Mouse (Mus musculus) brain, adult 2 months (tissue): ENCODE data around the gene Igfbp7.
A peak's percentile ranks its signal among the peaks of the same experiment; 100 is the strongest.

Experiments
- DNase-seq: peaks from one replicate; pipeline ENCODE4 v3.0.0; 2011; ENCODE audit warnings: low read depth, low spot score

Igfbp7 gene

DNA sequence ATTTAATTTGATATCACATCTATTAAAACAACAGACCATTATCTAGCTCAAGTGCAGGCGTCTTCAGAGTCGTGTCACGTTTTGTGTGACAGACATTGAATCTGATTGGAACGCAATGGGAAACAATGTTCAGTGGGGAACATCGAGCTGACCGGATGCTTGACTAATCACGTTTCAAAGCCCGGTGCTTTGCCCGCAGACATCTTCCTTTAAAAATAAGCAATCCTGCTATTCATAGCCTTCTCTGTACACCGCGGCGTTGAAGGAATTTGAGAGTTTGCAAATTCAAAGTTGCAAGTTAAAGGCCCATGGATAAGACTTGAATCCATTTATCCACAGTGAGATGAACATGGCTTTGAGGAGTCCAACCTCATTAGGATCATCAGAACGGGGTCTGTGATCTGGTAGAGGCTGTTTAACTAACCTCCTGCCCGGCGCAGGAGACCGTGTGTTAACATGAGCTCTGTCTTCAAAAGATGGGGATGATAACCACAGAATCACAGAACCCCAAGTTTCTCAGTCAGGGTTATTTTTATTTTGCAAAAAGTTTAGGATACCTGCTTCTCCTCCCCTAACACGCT is 27.4 kb downstream of the Igfbp7 start:
- DNase-seq = no peak

DNA sequence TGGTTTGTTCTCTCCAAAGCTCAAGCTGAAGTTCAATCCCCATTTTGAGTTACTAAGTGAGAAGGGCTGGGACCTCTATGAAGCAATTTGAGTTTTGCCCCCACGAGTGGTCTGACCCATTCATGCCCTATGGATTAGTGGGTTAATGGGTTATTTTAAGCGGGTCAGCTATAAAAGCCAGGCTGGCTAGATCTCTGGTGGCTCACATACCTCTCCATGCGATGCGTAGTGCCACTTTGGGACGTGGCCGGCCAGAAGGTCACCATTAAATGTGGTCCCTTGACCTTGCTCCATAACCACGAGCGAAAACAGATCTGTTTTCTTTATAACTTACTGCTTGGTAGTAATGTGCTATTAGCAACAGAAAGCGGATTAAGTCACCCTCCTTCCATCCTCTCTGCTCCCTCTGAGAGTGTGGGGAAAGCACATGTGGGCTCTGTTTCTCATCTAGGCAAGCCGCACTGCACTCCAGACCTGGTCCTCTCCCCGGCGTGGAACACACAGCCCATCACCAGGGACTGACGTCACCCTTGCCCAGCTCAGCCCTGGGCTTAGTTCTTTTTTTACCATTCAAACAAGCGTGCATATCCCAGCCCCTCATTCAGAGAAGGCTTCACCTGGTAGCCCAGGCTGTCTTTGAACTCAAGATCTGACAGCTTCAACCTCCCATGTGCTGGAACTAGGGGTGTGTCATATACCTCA is 28.3 kb downstream of the Igfbp7 start:
- DNase-seq = no peak

DNA sequence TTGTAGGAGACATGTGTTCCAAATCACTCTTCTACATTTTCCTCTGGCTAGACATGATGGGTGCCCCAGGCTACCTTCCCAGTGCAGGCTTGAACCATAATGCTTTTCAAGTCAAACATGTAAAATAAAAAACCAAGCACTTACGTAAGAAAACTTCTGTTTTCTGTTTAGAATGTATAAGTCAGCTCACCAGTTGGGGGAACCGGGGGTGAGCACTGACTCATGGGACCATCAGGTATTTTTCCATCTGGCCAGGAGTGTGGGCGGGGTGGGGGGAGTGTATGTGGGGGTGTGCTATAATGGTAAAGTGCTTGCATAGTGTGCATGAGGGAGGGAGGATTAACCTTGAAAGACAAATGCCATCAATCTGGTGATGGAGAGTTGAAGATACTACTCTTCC is 29.8 kb downstream of the Igfbp7 start:
- peak; percentile 50 for DNase-seq

DNA sequence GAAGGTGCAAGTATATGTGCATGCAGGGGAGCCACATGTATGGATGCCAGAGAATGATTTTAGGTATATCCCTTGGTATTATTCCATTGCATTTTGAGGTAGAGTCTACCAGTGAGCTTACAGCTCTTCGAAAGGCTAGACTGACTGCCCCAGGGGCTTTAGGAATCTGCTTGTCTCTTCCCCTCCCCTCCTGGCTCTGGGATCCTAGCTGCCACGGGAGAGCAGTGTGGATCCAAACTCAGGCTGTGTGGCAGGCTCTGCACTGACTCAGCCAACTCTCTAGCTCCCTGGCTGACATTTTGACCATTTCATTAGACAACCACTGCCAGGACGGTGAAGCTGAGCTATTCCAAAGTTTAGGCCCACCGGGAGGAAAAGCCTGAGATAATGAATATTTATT is 32.3 kb downstream of the Igfbp7 start:
- no peak for DNase-seq

DNA sequence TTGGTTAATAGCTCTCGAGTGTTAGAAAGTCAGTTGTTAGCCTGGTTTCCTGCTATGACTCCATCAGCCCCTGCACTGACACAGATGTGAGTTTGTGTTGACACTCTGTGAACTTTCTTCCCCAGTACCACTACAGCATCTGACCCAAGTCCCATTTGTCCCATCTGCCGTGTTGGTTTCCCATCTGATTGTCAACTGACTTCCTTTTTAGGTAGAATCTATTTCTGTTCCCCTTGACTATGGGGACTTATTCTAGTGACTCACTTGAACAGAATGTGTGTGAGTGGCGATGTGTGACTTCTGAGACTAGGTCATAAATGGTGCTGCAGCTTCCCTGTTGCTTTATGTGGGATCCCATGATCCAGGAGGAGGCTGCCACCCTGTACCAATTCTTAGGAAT is 32.9 kb downstream of the Igfbp7 start:
- peak; percentile 56 for DNase-seq

DNA sequence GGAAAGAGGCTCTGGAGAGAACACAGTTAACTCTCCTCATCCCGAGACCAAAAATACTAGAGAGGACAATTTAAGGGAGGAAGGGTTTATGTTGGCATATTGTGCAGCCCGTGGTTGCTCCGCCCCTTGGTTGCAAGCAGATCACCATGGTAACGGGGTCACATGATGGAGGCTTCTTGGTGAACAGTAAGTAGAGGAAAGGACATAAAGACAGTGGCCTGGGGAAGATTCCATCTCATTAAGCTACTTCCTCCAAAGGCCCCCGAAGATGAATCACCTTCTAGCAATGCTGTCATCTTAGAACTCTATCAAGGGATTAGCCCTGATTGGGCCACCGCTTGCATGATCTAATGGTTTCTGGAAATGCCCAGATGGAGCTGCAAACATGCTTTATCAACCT is 35.1 kb downstream of the Igfbp7 start:
- no peak for DNase-seq

DNA sequence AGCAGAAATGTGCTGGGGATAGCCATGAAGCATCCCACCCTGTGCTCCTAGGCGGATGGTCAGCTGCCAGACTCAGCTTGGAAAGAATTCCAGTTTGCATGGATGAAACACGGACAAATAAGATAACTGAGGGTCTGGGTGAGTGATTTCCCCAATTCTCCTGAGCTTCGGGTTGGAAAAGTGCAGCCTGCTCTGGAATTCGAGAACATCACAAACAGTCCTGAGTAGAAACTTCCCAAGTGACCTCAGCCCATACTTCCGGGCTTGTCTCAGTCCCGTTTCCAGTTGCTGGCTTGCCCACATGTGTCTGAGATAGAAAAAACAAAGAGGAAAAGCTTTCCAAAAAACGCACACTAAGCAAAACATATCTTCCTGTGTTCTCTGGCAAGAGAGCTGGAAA is 35.6 kb downstream of the Igfbp7 start:
- no peak for DNase-seq

DNA sequence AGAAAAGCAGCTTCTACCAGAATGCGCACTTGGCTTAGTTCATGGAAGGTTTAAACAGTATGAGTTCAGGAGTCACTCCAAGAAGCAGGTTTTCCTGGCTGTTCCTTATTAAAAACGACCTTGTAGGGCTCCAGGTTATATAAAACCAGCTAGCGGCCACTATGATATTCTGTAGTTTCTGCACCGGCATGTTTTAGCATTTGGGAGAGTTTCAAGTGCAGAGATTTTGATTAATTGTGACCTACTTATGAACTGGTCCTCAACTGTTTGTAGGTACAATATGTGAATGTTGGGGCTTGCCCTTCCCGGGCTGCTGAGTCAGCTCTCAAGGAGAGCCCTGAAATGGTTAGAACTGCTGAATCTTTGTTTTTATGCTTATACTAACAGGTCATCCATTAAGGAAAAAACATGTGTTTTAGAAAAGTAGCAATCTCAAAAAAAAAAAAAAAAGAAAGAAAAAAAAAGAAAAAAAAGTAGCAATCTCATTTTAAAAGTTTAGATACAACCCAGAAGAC is 37.4 kb downstream of the Igfbp7 start:
- DNase-seq = no peak

DNA sequence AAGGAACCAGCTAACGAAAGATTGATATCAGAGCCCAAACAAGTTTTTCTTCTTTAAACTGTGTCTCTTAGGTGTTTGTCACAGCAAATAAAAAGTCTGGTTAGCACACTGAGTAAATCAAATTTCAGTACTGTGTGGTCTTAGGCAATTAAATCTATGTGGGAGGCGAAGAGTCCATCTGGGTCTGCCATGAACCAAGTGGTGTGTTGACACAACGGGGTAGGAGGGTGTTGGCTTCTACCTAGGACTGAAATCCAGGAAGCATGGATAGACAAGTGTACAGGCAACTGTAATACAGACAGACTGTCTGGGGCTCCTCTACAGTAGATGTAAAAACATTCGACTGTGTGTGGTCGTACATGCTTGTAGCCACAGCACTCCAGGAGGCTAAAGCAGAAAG is 38.4 kb downstream of the Igfbp7 start:
- no peak for DNase-seq

DNA sequence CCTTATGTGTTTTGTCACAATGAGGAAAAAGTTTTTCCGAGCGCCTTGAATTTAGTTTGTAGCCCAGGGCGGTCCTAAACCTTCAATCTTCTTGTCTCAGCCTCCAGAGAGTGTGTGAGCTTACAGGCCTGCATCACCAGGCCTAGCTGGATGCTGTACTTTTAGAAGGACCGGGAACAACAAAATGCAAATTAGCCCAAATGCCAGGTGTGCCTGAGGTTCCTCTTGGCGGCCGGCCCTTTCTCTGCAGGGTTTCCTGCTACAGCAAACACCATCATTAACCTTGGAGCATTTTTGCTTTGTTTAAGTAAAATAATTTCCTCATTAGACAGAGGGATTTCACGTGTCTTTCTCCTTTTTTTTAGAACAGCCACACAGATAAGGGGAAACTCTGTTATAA is 39.6 kb downstream of the Igfbp7 start:
- DNase-seq = no peak

DNA sequence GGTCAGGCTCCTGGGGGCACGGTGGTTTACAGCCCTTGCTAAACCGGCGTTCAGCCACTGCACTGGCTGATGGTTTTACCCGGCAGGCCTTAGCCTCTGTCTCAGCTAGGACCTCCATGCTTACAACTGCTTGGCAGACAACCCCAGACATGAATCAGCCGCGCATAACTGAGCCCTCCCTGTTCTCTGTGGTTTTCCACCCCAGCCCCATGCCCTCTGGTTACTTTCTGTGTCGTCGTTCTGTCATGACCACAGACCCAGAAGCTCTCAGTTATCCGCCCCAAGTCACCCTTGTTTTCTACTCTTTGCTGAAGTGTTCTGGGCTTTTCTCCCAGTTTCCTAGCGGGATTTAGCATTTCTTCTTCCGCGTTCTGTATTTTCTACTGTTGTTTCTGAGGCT is 40.2 kb downstream of the Igfbp7 start:
- DNase-seq = no peak

DNA sequence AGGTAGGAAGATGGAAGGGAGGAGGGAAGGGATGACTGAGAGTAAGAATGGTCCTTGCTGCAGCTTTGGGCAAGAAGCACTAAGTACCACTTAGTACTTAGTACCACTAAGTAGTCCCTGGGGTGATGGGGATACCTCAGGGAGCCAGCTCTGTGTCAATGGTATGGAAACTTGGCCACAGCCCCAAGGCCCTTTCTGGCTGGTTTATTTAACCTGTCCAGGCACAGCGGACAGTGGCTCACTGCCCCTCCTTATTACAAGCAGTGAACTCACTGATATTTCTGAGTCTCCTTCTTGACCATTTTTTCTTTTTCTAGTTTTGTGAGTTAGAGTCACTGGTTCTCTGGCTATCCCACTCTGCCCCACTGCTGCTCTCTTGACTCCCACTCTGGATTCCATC is 40.7 kb downstream of the Igfbp7 start:
- no peak for DNase-seq

DNA sequence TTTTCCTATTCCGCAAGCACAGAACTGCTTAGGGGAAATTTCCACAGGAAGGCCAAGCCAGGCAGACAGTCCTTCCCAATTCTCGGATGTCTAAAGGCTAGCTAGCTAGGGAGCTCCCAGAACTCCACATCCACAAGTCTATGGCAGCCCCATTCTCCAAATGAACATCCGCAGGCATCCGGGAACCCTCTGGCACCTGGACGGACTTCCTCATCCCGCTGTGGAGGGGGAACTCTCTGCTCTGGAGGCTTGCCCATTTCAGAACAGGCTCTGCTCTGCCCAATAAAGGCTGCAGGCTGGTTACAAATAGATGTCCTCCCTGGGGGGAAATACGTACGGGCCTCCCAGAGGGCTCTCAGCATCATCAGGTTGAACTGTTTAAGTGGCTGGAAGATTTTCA is 41.5 kb downstream of the Igfbp7 start:
- no peak for DNase-seq

DNA sequence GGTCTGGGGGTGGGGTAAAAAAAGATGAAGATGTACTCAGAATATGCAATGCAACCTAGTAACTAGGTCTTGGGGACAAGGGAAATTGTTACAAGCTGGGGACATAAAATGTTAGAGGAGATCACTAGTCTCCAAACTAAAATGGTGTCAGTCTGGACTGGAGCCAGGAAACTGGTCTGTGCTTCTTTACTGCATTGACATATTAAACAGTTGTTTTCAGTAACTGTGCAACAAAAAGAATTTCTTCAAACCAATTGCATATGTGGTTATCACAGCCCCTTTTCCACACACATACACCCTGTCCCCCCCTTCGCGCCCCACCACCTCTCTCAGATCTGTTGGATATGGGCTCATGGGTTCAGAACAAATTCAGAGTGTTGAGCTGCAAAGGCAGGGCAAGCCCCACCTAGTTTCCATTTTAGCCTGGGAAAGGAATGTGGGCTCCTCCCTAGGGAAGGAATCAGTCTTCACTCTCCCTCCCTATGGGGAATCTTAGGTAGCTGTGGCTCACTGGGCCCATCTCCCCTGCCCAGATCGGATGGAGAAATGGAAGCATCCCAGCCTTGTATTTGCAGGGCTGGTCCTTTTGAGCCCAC is 43.3 kb downstream of the Igfbp7 start:
- no peak for DNase-seq

DNA sequence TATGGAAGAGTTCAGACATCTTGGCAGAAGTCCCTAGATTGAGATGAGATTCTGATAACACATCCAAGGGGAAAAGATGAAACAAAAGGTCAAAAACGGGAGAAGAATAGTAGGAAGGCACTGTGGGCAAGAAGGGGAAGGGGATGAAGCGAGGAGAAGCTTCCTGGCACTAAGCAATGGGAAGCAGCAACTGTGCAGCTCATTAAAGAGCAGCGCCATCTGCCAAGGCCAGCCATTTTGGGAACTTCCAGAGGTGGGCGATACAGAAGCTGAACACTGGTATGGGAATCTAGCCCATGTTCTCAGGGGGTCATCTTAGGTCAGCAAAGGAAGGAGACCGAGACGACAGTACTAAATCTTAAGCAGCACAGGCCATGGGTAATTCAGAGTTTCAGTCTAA is 44.2 kb downstream of the Igfbp7 start:
- peak; percentile 69 for DNase-seq

DNA sequence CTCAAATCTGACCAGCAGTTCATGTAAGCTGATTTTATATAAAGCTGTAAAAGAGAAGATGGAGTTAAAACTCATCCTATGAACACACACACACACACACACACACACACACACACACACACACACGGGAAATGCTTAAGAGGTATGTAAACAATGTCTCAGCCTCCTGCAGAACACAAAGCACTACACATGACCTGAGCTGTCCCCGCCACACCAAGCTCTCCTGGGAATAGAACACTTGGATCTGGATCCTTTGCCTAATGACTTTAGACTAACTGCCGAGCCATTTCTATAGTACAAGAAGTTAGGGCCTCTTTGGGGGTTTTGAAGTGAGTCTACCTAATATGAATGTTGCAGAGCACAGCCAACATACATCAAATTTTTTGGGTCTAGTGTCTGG is 45.7 kb downstream of the Igfbp7 start:
- no peak for DNase-seq

DNA sequence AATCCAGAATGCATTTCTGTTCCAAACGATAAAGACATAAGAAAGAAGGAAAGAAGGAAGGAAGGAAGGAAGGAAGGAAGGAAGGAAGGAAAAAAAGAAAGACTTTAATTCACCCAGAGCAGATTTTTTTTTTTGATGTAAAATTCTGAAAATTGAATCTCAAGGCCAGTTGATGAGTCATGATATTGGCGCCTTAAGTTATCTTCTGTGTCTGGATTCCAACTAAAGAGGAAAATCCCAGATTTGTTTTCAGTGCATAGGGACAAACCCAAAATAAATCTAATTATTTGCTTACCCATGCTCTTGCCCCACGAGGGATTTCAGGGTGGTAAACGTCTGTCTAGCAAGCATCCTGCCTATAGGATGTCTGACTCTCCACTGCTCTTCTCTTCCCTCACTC is 46.8 kb downstream of the Igfbp7 start:
- peak; percentile 29 for DNase-seq

DNA sequence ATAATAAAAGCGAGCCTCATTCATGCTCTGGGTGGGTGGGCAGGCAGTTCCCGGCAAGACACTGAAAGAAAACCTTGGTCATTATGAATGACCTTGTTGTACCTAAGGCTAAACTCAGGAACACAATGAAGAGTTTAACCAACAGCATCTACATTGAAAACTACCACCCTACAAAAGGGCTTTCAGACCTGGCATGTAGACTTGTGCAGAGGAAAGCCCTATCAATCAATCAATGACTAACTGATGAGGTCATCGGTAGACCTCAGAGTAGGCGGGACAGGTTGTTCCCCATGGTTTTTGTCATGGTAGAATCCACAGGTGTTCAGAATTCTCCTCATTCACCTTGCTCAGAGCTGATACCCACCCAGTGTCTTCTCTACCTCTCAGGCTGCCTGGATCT is 47.9 kb downstream of the Igfbp7 start:
- DNase-seq = no peak

DNA sequence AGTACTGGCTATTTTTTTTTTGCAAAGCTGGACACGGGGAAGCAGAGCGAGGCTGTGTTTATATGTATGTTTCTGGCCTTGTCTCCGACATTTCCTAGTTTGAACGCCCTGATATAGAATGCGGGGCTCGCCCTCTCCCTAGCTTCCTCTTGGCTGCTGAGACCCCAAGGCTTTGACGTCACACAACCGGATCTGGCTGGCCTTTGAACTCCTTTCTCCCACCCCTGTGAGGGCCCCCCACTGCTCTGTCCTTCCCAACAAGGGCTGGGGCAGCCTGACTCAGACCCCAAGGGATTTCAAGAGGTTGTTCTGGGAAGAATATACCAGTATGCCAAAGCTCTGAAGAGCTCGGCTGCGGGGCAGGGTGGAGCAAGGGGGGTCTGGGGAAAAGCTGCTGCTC is 49.5 kb downstream of the Igfbp7 start:
- no peak for DNase-seq

DNA sequence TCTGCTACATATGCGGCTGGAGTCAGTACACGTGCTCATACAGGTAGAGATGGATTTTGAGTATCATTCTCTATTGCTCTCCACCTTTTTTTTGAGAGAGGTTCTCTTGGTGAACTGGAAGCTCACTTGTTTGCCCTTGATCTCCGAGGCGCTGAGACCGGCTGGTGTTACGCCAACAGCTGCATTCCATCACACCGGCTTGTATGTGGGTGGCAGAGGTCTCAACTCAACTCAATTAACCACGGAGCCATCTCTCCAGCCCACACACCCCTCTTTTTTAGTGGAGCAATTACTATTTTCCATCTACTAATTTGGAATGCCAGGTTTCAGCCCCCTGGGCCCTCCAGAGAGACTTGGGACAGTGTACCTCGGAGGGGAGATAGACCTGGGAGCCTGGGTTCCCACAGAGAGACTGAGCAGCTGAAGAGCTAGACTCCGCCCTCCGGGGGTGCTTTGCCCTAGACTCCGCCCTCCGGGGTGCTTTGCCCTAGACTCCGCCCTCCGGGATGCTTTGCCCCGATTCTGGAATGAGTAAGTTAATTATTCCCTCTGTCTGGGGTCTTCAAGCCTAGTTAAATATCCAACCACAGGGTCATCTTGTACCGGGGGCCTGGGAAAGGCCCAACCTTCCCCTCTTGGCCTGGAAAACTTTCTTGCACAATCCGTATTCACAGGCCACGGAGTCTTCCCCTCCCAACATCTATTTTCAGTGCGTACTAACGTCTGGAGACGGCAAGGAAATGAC is 50.3 kb downstream of the Igfbp7 start:
- DNase-seq = no peak

DNA sequence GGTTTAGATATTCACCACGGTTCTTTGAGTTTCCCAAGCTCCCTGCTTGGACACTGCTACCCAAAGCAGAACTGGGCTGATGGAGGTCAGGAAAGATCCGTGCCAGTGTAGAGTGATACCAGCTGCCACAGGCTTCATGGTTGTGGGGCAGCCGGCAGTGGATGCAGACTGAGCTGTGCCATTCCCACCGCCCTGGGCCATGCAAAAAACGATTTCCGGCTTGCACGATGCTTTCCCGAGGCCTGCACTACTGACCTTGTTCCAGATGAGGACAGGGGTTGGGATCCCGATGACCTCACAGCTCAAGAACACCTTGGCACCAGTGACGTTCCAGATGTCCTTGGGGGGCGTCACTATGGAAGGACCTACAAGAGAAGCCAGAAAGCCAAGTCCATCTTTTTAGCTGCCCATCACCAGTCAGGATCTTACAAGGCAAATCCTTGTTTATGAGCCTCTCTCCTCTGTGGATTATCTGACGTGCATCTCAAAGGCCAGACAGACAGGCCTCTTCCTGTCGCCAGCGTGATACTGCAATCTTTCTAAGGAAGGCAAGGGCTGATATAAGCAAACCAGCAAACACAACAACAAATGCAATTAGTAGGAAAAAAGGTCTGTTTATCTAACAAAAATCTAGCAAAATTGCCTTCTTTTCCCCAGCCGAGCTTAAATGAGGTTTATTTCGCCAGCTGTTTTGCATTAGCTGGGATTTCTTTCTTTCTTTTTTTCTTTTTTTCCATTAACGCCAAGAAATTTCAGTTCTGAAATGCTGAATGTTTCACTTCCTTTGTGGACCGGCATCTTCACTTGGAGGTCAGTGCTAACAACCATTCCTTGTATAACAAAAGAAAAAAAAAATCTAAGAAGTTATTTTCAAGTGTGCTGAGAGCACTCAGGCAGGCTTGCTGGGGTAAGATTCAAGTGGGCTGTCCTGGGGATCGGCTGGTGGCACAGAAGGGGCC is 52.3 kb downstream of the Igfbp7 start:
- DNase-seq = no peak
